Mouse (Mus musculus): ENCODE measurements around the gene Ccdc60.
A peak's percentile ranks its signal among the peaks of the same experiment; 100 is the strongest.
"Not testable (repeated sequence)": the region's sequence is repeated elsewhere in the genome, so short reads cannot be mapped to it uniquely, and the experiment has no call there.

Ccdc60 gene

DNA sequence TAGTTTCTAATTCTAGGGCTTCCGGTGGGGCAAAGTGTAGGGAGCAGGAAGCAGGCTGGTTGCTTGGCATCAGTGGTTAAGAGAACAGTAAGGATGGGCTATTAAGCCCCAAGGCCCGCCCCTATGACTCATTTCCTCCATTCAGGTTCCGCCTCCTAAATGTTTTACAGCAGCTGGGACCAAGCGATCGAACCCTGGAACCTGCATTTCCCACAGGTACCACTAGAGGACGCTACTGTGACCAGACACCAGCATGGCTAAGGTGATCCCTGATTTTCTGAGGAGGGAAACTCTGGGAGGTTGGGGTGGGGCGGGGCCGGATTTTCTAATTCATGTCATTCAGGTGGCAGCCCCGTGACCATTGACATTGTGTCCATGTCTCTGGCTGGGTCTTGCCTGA lies 96.1 kb downstream of the Ccdc60 start:
- DNase-seq (ENCODE audit: low spot score): no peak

DNA sequence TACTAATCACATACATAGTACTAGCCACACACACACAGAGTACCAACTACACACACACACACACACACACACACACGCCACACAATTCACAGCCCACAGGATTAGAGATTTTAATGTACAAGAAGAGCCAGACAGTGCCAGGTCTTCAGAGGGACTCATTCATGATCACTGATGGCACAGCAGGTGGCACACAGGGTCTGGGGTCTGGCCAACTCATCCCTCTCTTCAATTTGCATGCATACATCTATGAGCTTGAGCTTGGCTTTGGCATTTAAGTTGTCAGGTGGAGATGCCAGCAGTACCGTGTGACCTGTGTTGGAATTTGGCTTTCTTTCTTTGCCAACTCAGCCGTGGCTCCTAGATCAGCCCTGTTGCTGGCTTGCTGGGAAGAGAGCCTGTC lies 97.2 kb downstream of the Ccdc60 start:
- DNase-seq (ENCODE audit: low spot score): no peak

DNA sequence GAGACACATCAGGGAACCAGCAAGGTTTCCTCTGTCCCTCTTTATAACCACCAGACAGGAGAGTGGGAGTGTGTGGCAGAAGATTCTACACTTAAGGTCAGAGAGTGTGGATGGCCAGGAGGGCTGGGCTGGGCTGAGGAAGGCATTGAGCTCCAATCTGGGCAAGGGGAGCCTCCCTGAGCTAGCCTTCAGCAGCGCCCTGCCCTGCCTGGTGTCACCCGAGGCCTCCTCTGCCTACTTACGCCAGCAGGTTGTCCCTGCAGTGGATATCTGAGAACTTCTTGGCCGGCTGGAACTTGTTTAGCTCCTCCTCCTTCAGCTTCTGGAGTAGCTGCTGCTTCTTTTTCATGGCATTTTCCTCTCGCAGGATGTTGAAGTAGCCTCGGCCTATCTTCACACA lies 99.0 kb downstream of the Ccdc60 start:
- DNase-seq (ENCODE audit: low spot score): no peak

DNA sequence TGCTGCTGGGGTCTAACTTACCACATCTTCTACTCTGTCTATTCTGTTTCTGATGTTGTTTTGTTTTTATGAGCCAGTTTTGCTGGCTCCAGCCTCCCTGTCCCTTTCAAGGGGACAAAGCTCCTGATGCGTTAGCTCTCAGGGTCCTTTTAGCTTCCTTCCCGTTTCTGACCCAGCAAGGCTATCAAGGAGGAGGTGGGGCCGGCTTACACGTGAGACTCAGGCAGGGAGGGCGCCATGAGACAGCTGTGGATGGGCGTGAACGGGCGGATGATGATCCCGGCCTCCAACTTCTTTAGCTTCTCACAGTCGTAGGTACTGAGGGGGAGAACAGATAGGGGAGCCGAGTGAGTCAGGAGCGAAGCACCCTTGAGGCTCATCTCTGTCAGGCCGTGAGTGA lies 108.2 kb downstream of the Ccdc60 start:
- DNase-seq (ENCODE audit: low spot score): no peak

DNA sequence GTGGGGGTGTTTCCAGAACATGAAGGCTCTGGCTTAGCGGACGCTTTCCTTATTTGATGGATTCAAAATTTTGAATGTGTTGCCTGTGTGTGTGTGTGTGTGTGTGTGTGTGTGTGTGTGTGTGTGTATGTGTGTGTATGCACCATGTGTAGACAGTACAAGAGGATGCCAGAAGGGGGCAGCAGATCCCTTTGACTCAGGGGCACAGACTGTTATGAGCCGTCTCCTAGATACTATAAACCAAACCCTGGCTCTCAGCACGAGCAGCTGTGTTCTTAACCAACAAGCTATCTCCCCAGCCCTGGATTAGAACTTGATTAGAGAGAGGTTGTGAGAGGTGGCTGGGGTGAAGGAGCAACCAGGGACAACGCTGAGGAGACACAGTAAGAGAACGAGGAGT lies 117.1 kb downstream of the Ccdc60 start:
- DNase-seq (ENCODE audit: low spot score): no peak

GRCm38 (mm10) chr5:116166965-116167364 lies 121.8 kb downstream of the Ccdc60 start:
- DNase-seq (ENCODE audit: low spot score): no peak

- DNase-seq (ENCODE audit: low spot score): no peak
Measured at GRCm38 (mm10) chr5:116165203-116165888, 123.4 kb downstream of the Ccdc60 start.

GRCm38 (mm10) chr5:116154811-116155210 lies 134.0 kb downstream of the Ccdc60 start:
- no peak for DNase-seq (ENCODE audit: low spot score)

DNA sequence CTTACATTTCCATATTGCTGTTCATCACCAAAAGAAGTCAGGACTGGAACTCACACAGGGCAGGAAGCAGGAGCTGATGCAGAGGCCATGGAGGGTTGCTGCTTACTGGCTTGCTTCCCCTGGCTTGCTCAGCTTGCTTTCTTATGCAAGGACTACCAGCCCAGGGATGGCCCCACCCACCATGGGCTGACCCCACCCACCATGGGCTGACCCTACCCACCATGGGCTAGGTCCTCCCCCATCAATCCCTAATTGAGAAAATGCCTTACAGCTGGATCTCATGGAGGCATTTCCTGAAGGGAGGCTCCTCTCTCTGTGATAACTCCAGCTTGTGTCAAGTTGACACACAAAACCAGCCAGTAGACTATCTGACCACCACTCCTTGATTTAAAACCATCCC lies 142.3 kb downstream of the Ccdc60 start:
- not testable (repeated sequence) for DNase-seq (ENCODE audit: low spot score)

DNA sequence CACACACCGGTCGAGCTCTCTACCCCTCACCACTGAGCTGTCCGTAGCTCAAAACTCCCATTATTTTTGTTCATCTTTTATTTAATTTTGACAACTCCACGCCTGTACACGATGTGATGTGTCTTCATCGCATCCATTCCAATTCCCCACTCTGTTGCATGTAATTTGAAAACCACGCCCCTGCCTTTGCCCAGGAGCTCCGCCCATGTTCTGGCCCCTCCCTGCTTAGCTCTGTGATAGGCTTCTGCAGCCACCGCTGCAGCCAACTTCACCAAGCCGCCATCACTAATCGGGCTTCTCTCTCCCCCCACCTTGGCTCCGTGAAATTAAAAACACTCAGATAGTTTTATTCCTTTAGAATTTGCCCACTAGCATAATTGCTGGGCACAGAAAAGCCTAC lies 144.1 kb downstream of the Ccdc60 start:
- DNase-seq (ENCODE audit: low spot score): no peak

- DNase-seq (ENCODE audit: low spot score): no peak
Measured at GRCm38 (mm10) chr5:116140682-116141081, 148.1 kb downstream of the Ccdc60 start.

DNA sequence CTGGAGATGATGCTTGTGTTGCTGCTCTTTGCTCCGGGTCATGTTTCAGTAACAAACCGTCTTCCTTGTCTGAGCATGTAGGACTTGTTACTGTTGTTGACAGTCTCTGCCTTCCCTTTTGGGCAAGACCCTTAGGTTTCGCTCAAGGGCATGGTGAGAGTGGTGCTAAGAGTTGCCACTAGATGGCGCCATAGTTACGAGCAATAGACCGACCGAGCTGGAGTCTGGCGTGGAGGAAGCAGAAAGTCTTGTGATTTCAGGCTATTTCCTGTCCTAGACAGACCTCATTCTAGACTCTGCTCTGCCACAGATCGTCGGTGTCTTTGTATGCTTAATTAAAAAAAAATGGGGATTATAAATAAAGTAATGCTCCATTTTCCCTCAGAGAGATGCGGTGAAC lies 165.4 kb downstream of the Ccdc60 start:
- DNase-seq (ENCODE audit: low spot score): peak; percentile 94

DNA sequence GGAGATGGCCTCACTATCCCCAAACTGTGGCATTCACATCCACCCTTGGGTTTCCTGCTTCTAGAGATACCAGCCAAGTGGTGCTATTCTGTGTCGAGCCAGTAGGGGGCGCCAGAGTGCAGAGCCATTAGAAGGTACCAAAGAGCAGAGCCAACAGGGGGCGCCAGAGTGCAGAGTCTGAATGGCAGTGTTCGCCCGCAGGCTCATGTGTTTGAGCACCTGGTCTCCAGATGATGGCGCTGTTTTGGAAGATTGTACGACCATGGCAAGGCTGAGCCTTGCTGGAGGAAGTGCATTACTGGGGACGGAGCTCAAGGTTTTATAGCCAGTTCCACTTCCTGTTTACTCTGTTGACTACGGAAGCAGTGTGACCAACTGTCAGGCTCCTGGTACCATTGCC lies 172.2 kb downstream of the Ccdc60 start:
- peak; percentile 82 for DNase-seq (ENCODE audit: low spot score)

DNA sequence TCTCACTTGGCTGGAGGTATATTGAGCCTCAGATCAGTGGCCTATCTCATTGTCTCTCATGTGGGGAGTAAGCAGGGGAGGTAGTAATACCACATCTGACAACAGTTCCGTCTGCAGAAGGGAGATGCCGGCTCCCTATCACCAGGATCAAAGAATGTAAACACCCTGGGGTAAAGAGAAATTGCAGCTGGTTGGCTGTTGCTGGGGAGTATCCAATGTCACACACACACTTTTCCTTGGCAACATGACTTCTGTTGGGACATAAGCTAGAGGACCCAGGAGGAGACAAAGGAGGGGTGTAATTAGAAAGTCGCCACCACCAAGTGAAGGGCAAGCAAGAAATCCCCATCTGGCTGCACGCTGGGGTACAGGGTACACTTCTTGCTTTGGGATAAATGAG lies 172.7 kb downstream of the Ccdc60 start:
- DNase-seq (ENCODE audit: low spot score): no peak

DNA sequence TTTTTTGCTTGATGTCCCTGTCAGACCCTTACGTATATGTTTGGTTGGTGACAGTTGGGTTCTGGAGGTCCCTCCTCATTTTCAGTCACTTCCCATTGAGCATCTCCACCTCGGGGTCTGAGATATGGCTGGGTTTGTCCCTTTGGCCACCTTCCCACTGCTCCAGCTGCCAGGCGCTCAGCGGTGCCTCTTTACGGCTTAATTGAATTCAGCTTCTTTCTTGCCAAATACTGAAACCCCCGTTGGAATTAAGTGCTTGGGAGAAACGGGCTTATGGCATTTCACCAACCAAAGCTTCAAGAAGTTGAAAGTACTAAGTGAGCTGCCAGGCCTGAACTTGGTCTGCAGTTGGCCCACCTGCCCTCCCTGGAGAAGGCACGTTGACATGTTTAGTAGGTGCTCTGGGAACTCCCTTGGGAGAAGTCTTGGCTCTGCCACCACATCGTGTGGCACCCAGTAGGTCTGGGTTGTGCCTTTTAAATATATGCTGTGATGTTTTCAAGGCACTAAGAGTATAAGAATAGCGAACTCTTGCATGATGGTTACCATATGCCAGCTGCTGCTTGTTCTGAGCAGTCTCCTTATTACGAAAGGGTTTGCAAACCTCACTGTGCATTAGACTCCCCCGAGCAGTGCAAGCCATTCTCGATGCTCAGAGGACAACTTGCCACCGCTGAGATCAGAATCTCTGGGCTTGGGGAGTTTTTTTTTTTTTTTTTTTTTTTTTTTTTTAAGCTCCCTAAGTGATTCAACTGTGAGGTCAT lies 173.5 kb downstream of the Ccdc60 start:
- no peak for DNase-seq (ENCODE audit: low spot score)

GRCm38 (mm10) chr5:116108651-116109050 lies 180.1 kb downstream of the Ccdc60 start:
- no peak for DNase-seq (ENCODE audit: low spot score)

GRCm38 (mm10) chr5:116084231-116084630 lies 204.6 kb downstream of the Ccdc60 start:
- DNase-seq (ENCODE audit: low spot score): no peak

DNA sequence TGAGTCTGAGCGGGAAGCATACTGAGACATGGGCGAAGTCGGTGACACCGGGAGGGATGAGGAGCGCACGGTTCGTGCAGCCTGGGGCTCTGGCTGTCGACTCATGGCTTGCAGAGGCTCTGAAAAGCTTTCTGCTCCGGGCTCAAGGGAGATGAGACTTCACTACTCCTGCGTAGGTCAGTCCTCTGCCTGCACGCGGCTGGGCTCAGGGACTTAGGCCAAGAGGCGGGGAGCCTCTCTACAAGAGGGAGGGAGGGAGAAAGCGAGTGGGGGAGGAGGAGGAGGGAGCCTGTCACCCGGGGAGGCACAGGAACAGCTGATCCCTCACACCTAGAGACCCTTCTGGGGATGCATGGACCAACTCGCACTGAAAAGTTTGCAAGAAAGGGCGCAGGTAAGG lies 205.7 kb downstream of the Ccdc60 start, which contains the start of gene Tmem233:
Gene Tmem233, minus strand, starts transcription at position 164 of the 400 bp plus-strand sequence.
- DNase-seq (ENCODE audit: low spot score): peak; percentile 12

GRCm38 (mm10) chr5:116082241-116082900 lies 206.4 kb downstream of the Ccdc60 start:
- no peak for DNase-seq (ENCODE audit: low spot score)

GRCm38 (mm10) chr5:116081616-116082015 lies 207.2 kb downstream of the Ccdc60 start:
- no peak for DNase-seq (ENCODE audit: low spot score)

DNA sequence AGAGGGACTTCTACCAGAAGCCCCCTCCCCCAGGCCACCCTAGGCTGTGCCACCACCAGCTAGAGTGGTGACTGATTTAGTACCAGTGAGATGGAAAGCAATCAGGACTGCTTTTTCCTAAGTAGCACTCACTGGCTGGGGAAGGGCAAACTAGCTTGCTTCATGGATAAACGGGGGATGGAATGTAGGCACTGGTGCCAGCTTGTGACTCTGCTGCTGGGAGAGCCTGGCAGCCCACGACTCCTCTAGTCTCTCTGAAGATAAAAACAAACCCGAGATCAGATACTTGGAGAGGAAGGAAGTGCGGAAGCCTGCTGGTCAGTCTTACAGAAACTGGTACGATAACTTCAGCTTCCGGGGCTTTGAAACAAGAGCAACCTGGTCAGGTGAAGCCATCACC lies 208.0 kb downstream of the Ccdc60 start:
- DNase-seq (ENCODE audit: low spot score): no peak
